Mouse (Mus musculus): ENCODE measurements around the gene B4galt2.

The B4galt2 gene

GRCm38 (mm10) chr4:117831920-117832691 lies 51.2 kb downstream of the B4galt2 start:
- DNase-seq, result peak; percentile 44

DNA sequence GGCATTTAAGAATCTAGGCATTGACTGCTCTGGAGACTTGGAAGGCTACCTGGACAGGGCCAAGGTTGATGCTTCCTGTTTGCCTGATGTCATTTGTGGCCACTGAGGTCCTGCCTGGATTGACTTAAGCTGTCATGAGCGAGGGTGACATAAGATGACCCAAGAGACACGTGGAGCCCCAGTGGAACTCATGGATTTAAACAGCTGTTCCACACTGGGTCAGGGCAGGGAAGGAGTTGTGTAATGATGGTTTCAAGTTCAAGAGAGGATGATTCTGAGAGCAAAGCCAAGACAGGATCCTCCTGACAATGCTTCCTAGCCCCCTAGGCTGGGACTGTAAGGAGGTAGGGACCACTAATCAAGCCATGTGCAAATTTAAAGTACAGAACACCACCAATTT lies 51.8 kb downstream of the B4galt2 start:
- DNase-seq, result no peak

DNA sequence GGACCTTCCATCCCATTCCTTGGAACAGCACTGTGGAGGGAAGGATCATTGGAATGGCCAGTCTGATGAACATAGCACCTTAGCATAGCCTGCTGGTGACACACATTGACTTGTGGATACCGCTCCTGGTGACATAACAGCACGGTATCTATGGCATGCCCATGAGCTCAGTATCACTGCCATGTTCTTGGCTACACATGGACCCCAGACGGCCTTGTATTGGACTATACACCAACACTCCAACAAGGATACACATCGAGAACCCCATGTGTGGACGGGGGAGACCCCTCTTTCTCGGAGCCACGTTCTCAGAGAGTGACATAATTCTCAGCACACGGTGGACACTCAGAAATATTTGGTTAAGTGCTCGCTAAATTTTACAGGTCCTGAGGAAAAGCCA lies 52.5 kb downstream of the B4galt2 start:
- DNase-seq, result no peak

DNA sequence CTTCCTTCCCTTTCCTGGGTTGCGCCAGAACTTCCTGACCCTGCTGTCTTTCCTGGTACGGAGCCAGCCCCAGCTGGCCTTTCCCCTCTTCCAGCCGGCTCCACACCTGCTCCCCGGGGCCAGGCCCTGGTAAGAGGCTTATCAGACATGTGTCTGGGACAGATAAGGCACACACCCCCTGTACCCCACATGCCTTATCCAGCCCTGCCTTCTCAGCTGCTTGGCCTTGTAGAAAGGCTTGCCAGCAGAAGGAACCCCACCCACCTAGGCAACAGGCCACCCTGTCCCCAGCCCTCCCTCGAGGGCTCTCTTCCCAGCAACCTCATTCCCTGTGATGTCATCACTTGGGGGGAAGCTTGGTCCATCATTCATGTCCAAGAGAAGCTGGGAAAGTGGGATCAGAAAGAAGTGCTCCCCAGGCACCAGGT lies 53.1 kb downstream of the B4galt2 start:
- DNase-seq, result peak; percentile 57

GRCm38 (mm10) chr4:117829260-117830123 lies 53.8 kb downstream of the B4galt2 start:
- DNase-seq, result peak; percentile 81

DNA sequence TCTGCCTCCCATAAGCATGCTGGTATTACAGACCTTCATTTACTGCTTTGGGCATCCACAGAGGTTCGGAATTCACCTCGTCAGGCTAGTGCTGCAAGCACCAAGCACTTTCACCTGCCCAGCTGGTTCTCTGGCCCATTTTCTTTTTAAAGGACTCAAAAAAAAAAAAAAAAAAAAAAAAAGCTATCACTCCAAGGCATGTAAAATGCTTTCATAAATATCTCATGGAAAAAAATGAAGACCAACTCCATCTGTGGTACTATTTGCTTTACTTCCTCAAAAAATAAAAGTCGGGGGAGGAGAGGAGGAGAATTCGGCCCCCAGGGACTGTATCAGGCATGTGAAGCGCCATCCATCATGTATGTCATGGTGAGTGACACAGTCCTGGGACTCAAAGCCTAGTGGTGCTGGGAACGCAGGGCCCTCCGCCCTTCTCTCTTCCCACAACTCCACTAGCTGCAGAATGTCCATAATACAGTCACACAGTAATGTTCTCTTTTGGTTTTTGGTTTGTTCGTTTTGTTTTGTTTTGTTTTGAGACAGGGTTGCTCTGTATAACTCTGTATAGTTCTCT lies 54.6 kb downstream of the B4galt2 start:
- DNase-seq, result no peak
